Mouse (Mus musculus) small intestine, adult 2 months (tissue): ENCODE measurements around the gene Adamts15.

ENCODE experiments used
- CTCF ChIP-seq: fragments of 200-500 bp; IDR thresholded peaks from 2 replicates; pipeline ENCODE4 v1.5.1; 2012; ENCODE audit warnings: low read depth, mild to moderate bottlenecking, control low read depth, inconsistent platforms, low read length, moderate library complexity, mixed read lengths; ENCODE audit not compliant: insufficient replicate concordance, insufficient read length; ENCODE audit errors: extremely low read depth
- POLR2A ChIP-seq: fragments of 200-500 bp; IDR thresholded peaks from 2 replicates; pipeline ENCODE4 v1.6.1; 2012; ENCODE audit warnings: low read depth, mild to moderate bottlenecking, control low read depth, inconsistent platforms, low read length, moderate library complexity

DNA sequence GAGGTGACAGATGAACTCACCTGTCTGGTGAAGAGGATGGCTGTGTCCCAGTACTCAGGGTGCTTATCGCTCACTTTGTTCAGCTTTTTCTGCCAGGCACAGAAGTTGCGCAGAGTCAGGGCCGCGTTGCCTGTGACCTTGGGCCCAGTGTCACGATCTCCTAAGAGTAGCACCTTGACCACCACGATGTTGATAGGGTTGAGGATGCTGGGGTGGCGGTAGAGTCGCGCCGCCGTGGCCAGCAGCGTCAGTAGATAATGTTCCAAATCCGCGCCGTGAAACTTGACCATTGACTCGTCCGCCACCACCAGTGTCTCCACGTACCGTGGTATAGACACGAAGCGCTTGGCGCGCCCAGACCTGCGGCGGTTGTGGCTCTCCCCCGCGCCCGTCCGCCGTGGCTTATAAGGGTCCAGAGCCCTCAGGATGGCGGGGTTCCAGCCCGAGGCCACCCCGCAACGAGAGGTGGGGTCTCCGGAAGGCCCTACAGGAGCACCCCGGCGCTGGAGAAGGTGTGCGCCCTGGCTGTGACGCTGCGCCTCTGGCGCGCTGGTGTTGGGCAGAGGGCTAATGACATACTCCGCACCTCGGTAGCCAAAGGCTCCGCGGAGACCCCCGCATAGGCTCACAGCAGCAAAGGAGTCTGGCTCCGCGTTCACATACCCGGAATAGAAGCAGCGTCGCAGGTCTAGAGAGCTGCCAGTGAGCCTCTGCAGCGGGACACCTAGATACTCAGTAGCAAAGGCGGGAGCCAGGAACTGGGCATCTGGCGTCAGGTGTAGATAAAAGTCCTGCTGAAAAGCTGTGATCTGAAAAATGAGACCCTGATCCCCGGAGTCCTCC is 770 bp downstream of the Adamts15 start:
- TF ChIP-seq CTCF (no peak), POLR2A (no peak)
